Comparison of ENCODE assay signal across 8 mouse cellular contexts in genomic region chr8:94771941-94772670, GRCm38 (mm10). TPM values are rescaled to one million over a fixed set of nuclear protein-coding genes. Genes with fewer than 3 reads are reported as not detected.
DNase-seq lines count a peak whose midpoint lies in the region; ATAC-seq lines count a peak whose summit lies in the region.

Gene Cx3cl1 (plus strand): TSS chr8:94772009.

- H3K27ac ChIP-seq in intestine, embryonic 14.5 days (ENCODE audit: low read depth) = no peak within 1 kb of the TSS

- peak within 1 kb of the TSS; percentile 20 for H3K9ac ChIP-seq in intestine, embryonic 14.5 days (ENCODE audit: low read length)

- H3K9me3 ChIP-seq in intestine, embryonic 14.5 days (ENCODE audit: control insufficient read depth, low read length) = no peaks in the 10 kb centered on the region

- peaks cover 13% of the 10 kb centered on the region for H3K4me1 ChIP-seq in intestine, embryonic 14.5 days (replicated peaks; ENCODE audit: control insufficient read depth, insufficient read depth, low read length)

- WGBS in intestine, embryonic 14.5 days = under 1% methylated on average over 38 of the region's 38 CpGs

- no peaks in the 10 kb centered on the region for H3K36me3 ChIP-seq in intestine, embryonic 14.5 days (ENCODE audit: control insufficient read depth, insufficient read depth, low read length)

- H3K4me2 ChIP-seq in intestine, embryonic 14.5 days (ENCODE audit: low read length) = peak within 1 kb of the TSS; percentile 57

- H3K4me3 ChIP-seq in intestine, embryonic 14.5 days (ENCODE audit: low read depth, low read length) = peak within 1 kb of the TSS; percentile 37

- peaks cover 44% of the 10 kb centered on the region for H3K27me3 ChIP-seq in intestine, embryonic 14.5 days (replicated peaks; ENCODE audit: control insufficient read depth, insufficient read depth, low read length)

- peak; percentile 70 for ATAC-seq in intestine, embryonic 14.5 days (replicated peaks; ENCODE audit: low FRiP score, low TSS enrichment, low read depth)

- peak; percentile 85 for DNase-seq in adrenal gland, adult 8-10 months
- DNase-seq in embryo, embryonic 11 days = peak; percentile 90
- DNase-seq in gastrocnemius, postnatal 25 days = peak; percentile 66
- peak; percentile 83 for DNase-seq in intestine, embryonic 14.5 days (ENCODE audit: low spot score)
- peak; percentile 85 to 88 for DNase-seq in left cerebral cortex, adult 8-10 months (ENCODE audit: low spot score in 2 of 2)
- peak; percentile 84 to 88 for DNase-seq in lung, postnatal 4 days
- DNase-seq in right cerebral cortex, postnatal 36 days (ENCODE audit: low spot score in 2 of 2) = peak; percentile 90 to 93
- no peak for DNase-seq in spleen, adult 12 weeks (ENCODE audit: low spot score)

RNA-seq across cellular contexts. Expression of gene Cx3cl1, which starts in this region (rescaled TPM):
- 10 to 100 TPM; 27.2 to 62.7 (median 45.0) TPM for total RNA-seq in adrenal gland, adult 8-10 months (2022)
- 1 to 10 TPM in 1 of 2 experiments, under 1 TPM in 1; 0.82 to 1.4 TPM for total RNA-seq in gastrocnemius, postnatal 25 days (2021)
- polyA plus RNA-seq in intestine, embryonic 14.5 days (2014; fragmentation: Nextera tagmentation; extraction: Ambion mirVana) = 7.2 and 10.8 TPM in 2 replicates
- 100 to 1,000 TPM; 417 to 480 (median 456) TPM for total RNA-seq in left cerebral cortex, adult 8-10 months (2022)

Comparison
In these comparisons a context has a peak if more than half of its experiments do, and no peak if none do; other contexts are left out.
1. RNA of gene Cx3cl1 (total RNA-seq): 417 to 480 TPM in left cerebral cortex, adult 8-10 months and 27.2 to 62.7 TPM in adrenal gland, adult 8-10 months; 0.82 to 1.4 TPM in gastrocnemius, postnatal 25 days; every median in the first group is over 10 times any median in the second.
2. RNA of gene Cx3cl1 (total RNA-seq): 417 to 480 TPM in left cerebral cortex, adult 8-10 months; 27.2 to 62.7 TPM in adrenal gland, adult 8-10 months; every median in the first group is over 4 times any median in the second.